Mouse (Mus musculus): Measurements from ENCODE around the gene Art5.

- TF ChIP-seq CTCF (IDR thresholded peaks at IDR 0.05; ENCODE audit: low read depth): no peak
- no peak for TF ChIP-seq EP300 (optimal IDR thresholded peaks at IDR 0.05)
Measured at GRCm38 (mm10) chr7:102063891-102064290, 45.4 kb downstream of the Art5 start.

Data from stomach, postnatal 0 days (tissue).